Mouse (Mus musculus): Measurements from ENCODE around the gene Gm39653. TPM values are rescaled to one million over a fixed set of nuclear protein-coding genes. Genes with fewer than 3 reads are reported as not detected.

The Gm39653 gene
- polyA plus RNA-seq (2012; rRNA removed), result 0.40 TPM in 2 replicates

DNA sequence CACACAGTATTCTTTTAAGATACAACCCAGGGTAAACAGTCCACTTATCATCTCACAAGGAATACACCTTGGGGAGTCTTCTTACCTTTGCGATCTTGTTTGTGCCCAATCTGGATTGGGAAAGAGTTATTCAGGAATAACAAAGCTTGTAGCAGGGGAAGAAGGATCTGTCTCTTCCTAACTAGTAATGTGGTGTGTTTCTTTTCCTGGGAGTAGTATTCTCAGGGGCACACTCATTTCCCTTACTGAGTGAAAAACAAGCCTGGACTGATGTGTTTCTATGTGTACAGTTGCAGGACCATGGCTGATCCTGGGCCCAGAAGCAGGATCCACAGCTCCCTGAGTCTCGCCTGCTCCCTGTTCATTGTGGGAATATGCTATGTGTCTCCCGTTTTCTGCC, at the start of gene Gm39653:
Gene Gm39653, plus strand, starts transcription at position 301 of the 400 bp plus-strand sequence.
- H3K27ac ChIP-seq (ENCODE audit: insufficient read depth, low read length), result no peak within 1 kb of the TSS
- TF ChIP-seq POLR2A (IDR thresholded peaks at IDR 0.05; ENCODE audit: extremely low read depth, insufficient read depth, low read length), result no peak
- TF ChIP-seq CTCF (IDR thresholded peaks at IDR 0.05; ENCODE audit: extremely low read depth, insufficient read depth, low read length), result no peak
- no peaks in the 10 kb centered on the region for H3K4me1 ChIP-seq (ENCODE audit: control insufficient read depth, insufficient read depth, low read length)
- no peak within 1 kb of the TSS for H3K4me3 ChIP-seq (ENCODE audit: insufficient read depth, low read length)

DNA sequence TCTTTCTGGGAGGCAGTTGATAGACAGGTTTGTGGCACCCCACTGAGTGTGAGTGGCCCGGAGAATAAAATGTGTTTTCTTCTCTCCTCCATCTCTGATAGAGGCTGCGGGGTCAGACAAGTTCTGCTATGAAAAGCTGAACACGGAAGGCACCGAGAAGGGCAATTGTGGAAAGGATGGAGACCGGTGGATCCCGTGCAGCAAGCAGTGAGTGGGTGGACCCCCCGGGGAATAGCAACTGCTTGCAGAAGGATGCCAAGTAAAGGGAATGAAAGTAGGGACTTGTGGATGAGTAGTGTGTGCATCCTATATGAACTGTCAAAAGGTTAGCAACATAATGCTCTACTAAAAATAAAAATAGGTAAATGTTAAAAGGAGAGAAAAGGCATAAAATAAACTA, 49.3 kb upstream of the Gm39653 start:
- TF ChIP-seq POLR2A (IDR thresholded peaks at IDR 0.05; ENCODE audit: extremely low read depth, insufficient read depth, low read length), result no peak
- TF ChIP-seq CTCF (IDR thresholded peaks at IDR 0.05; ENCODE audit: extremely low read depth, insufficient read depth, low read length), result no peak
- Histone ChIP-seq H3K4me1 (ENCODE audit: control insufficient read depth, insufficient read depth, low read length) (no peaks in the 10 kb centered on the region; the same call in 1 of the 2 replicates), H3K4me3 (ENCODE audit: insufficient read depth, low read length) (no peak overlapping the region), H3K27ac (ENCODE audit: insufficient read depth, low read length) (no peak overlapping the region)

DNA sequence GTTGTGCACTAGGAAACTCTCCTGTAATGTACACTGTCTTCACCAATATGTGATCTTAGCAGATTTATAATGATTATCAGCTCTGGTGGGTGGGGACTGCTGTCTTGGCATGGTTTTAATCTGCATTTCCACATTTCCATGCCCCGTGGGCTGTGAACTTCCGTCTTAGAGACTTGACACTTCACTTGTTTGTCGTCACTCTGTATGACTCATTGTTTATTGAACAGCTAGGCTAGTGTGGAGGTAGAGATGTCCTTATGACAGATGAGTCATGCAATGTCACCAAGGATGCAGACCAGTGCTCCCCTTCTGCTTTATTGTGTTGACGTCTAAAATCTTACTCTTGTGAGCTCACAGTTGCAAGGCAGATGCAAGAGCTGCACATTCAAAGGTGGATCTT, 48.7 kb upstream of the Gm39653 start:
- no peak for TF ChIP-seq CTCF (IDR thresholded peaks at IDR 0.05; ENCODE audit: extremely low read depth, insufficient read depth, low read length)
- TF ChIP-seq POLR2A (IDR thresholded peaks at IDR 0.05; ENCODE audit: extremely low read depth, insufficient read depth, low read length), result no peak
- Histone ChIP-seq H3K27ac (ENCODE audit: insufficient read depth, low read length) (no peak overlapping the region), H3K4me3 (ENCODE audit: insufficient read depth, low read length) (no peak overlapping the region), H3K4me1 (ENCODE audit: control insufficient read depth, insufficient read depth, low read length) (no peaks in the 10 kb centered on the region; the same call in 1 of the 2 replicates)

DNA sequence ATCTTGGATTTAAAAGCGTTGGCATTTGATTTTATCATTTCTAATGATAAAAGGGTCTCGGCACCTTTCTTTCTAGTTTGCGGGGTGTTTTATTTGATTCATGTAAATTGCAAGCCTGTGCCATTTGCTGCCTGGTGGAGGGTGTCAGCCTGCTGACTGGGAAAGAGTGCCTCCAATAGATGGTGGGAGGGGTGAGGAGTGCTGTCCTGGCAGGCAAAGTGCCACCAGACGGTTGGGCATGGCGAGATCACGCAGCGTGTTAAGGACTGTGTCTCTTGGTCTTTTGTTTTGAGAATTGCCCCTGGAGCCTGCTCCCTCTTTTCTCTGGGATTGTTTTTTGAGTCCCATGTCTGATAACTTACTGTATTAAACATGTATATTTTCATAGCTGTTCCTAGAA, 43.5 kb upstream of the Gm39653 start:
- H3K27ac ChIP-seq (ENCODE audit: insufficient read depth, low read length), result no peak overlapping the region
- H3K4me1 ChIP-seq (ENCODE audit: control insufficient read depth, insufficient read depth, low read length), result peaks cover 1% of the 10 kb centered on the region; the same call in 1 of the 2 replicates
- H3K4me3 ChIP-seq (ENCODE audit: insufficient read depth, low read length), result no peak overlapping the region
- TF ChIP-seq POLR2A (IDR thresholded peaks at IDR 0.05; ENCODE audit: extremely low read depth, insufficient read depth, low read length) (no peak), CTCF (IDR thresholded peaks at IDR 0.05; ENCODE audit: extremely low read depth, insufficient read depth, low read length) (no peak)

DNA sequence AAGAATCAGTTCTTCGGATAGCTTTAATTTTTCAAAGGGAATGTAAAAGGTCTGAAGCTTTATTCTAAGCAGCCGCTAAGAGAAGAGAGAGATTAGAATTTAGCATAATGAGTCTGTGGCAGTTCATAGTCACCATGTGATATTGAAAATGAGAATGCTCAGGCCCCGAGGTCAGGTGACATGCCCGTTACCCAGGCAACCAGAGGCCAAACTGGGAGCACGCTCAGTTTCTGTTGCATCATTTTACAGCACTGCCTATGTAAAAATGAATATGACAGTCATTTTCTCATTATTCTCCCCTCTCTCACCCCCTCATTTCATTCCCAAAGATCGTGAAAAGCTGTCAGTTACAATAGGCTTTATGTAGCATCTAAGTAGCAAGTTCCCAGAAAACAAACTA, 42.3 kb upstream of the Gm39653 start:
- TF ChIP-seq POLR2A (IDR thresholded peaks at IDR 0.05; ENCODE audit: extremely low read depth, insufficient read depth, low read length) (no peak), CTCF (IDR thresholded peaks at IDR 0.05; ENCODE audit: extremely low read depth, insufficient read depth, low read length) (no peak)
- no peak overlapping the region for H3K4me3 ChIP-seq (ENCODE audit: insufficient read depth, low read length)
- H3K27ac ChIP-seq (ENCODE audit: insufficient read depth, low read length), result no peak overlapping the region
- H3K4me1 ChIP-seq (ENCODE audit: control insufficient read depth, insufficient read depth, low read length), result peaks cover 1% of the 10 kb centered on the region; the same call in 1 of the 2 replicates

DNA sequence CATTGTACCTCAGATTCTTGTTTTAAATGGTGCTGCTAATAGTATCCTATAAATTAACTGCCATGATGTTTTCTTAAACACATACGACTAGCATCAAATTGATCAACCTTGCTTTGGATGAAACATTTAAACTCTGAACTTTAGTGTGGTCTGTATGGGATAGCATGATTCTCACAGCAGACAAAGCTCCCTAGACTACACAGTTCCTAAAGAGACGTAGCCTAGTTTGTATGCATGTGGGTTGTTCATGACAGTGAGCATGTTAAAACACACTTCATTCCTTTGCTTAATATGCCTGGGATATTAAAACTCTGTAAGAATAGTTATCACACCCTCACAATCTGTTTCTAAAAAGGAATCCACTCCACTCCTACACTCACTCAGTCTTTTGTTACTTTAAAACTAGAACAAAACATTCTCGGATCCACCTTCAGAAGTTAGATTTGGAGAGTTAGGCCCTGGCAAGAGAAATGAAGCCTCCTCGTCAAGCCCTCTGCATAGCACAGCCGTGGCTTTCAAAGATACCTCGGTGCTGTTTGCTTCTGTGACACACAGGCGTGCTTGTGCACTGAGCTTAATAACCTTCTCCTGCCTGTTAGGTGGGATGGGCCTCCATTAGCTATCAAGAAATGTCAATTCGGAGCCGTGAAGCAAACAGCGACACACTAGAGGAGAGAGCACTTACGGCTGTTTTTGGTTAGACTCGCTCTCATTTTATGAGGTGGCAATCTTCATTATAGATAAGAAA, 41.7 kb upstream of the Gm39653 start:
- H3K27ac ChIP-seq (ENCODE audit: insufficient read depth, low read length), result no peak overlapping the region
- peaks cover 1% of the 10 kb centered on the region; the same call in 1 of the 2 replicates for H3K4me1 ChIP-seq (ENCODE audit: control insufficient read depth, insufficient read depth, low read length)
- TF ChIP-seq POLR2A (IDR thresholded peaks at IDR 0.05; ENCODE audit: extremely low read depth, insufficient read depth, low read length) (no peak), CTCF (IDR thresholded peaks at IDR 0.05; ENCODE audit: extremely low read depth, insufficient read depth, low read length) (no peak)
- H3K4me3 ChIP-seq (ENCODE audit: insufficient read depth, low read length), result no peak overlapping the region

DNA sequence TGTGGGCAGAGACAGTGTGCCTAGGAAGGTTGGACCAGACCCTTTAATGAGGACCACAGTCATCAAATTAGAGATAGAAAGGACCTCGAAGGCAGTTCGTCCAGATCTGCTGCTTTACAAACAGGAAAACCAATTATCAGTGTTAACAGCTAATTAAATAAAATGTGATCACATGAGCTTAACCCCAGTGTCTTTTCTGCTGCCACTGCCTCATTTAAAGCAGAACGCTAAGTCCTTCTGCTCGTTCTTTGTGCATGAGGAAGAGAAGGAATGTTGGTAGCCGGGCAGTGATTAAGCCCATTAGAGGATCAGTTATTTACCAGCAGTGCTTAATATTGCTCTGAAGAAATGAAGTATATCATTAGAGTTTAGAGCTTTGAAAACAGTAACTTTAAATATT, 39.0 kb upstream of the Gm39653 start:
- Histone ChIP-seq H3K4me1 (ENCODE audit: control insufficient read depth, insufficient read depth, low read length) (peaks cover 1% of the 10 kb centered on the region; the same call in 1 of the 2 replicates), H3K27ac (ENCODE audit: insufficient read depth, low read length) (no peak overlapping the region), H3K4me3 (ENCODE audit: insufficient read depth, low read length) (no peak overlapping the region)
- no peak for TF ChIP-seq POLR2A (IDR thresholded peaks at IDR 0.05; ENCODE audit: extremely low read depth, insufficient read depth, low read length)

DNA sequence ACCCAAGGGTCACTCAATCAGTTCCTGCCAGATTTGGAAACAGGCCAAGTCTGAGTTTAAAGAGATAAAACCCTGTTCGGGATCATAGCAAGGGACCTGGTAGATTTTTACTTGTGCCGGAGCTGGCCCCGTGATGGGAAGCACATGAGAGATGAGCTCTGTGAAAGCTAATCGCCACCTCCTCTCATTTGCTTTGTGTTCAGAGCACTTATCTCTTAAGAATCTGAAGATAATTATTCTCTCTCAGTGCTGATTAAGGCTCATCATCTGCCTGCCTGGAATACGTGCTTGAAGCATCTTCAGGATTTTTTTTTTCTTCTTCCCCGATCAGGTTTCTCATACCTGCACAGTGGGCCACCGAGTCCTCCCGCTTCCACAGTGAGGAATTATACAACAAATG, 36.6 kb upstream of the Gm39653 start:
- TF ChIP-seq POLR2A (IDR thresholded peaks at IDR 0.05; ENCODE audit: extremely low read depth, insufficient read depth, low read length) (no peak), CTCF (IDR thresholded peaks at IDR 0.05; ENCODE audit: extremely low read depth, insufficient read depth, low read length) (no peak)
- Histone ChIP-seq H3K4me1 (ENCODE audit: control insufficient read depth, insufficient read depth, low read length) (no peaks in the 10 kb centered on the region), H3K27ac (ENCODE audit: insufficient read depth, low read length) (no peak overlapping the region), H3K4me3 (ENCODE audit: insufficient read depth, low read length) (no peak overlapping the region)

DNA sequence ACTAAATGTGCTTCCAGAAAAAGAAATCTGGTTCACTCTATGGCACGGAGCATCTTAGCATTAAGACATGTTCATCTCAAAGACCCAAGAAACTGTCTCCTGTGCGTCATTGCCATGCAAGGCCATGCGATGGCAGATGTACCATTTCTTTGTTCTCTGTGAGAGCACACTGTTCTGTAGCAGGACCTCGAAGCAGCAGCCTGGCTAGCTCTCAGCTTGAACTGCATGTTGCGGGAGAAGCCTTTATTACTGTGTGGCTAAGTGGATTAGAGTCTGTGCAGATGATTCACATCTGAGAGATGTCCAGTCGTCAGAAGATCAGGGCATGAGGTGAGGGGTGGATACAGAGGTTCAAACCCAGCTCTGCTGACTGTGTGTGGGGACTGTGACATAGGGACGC, 28.9 kb upstream of the Gm39653 start:
- no peak overlapping the region for H3K27ac ChIP-seq (ENCODE audit: insufficient read depth, low read length)
- TF ChIP-seq CTCF (IDR thresholded peaks at IDR 0.05; ENCODE audit: extremely low read depth, insufficient read depth, low read length) (no peak), POLR2A (IDR thresholded peaks at IDR 0.05; ENCODE audit: extremely low read depth, insufficient read depth, low read length) (no peak)
- H3K4me1 ChIP-seq (ENCODE audit: control insufficient read depth, insufficient read depth, low read length), result no peaks in the 10 kb centered on the region
- H3K4me3 ChIP-seq (ENCODE audit: insufficient read depth, low read length), result no peak overlapping the region

DNA sequence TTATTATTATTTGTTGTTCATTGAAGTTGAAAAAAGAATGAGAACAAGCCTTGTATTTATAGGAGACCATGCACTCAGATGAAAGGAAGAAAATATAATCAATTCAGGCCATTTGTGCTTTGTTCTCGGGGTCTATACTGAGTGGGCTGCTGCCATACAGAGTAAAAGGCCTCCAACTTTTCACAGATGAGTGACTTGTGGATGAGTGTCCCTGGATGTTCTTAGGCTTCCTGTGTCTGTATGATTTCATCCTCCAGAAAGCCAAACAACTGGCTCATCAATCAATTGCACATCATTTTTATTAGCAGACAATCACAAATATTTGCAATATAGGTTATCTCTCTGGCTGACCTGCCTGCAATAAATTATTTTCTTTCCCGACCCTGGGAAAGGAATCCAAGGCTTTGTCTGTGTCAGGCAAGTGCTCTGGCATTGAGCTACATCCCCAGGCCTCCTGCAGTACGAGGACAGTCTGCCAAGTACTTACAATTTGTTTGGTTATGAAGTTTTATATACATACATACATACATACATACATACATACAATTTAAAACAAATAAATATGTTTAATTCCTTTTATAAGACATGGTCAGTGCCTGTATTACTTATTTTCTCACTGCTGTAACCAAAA, 11.8 kb upstream of the Gm39653 start:
- no peak for TF ChIP-seq POLR2A (IDR thresholded peaks at IDR 0.05; ENCODE audit: extremely low read depth, insufficient read depth, low read length)
- TF ChIP-seq CTCF (IDR thresholded peaks at IDR 0.05; ENCODE audit: extremely low read depth, insufficient read depth, low read length), result no peak
- H3K4me3 ChIP-seq (ENCODE audit: insufficient read depth, low read length), result no peak overlapping the region
- H3K4me1 ChIP-seq (ENCODE audit: control insufficient read depth, insufficient read depth, low read length), result no peaks in the 10 kb centered on the region
- H3K27ac ChIP-seq (ENCODE audit: insufficient read depth, low read length), result no peak overlapping the region

All from cortical plate, adult 2 months (tissue).